Comparison of ENCODE assay signal across 8 mouse cellular contexts in the genomic region with DNA sequence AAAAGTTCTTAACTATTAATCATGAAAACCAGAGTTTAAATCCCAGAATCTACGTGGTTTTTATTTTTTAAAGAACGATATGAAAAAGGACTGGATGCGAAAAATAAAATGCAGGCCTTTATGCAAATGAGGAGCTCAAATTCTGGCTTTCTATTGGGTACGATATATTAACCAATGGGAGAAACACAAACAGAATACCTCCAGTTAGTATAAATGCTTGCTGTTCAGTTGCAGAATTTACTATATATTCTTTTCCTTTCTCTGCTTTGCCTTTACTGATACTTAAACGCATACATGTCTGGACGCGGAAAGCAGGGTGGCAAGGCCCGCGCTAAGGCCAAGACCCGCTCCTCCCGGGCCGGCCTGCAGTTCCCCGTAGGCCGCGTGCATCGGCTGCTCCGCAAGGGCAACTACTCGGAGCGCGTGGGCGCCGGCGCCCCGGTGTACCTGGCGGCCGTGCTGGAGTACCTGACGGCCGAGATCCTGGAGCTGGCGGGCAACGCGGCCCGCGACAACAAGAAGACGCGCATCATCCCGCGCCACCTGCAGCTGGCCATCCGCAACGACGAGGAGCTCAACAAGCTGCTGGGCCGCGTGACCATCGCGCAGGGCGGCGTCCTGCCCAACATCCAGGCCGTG. TPM values are rescaled to one million over a fixed set of nuclear protein-coding genes. Genes with fewer than 3 reads are reported as not detected.
A peak's percentile ranks its signal among the peaks of the same experiment; 100 is the strongest.
DNase-seq lines count a peak whose midpoint lies in the region; ATAC-seq and TF ChIP-seq lines count a peak whose summit lies in the region.
"Not testable (repeated sequence)": the region's sequence is repeated elsewhere in the genome, so short reads cannot be mapped to it uniquely, and the experiment has no call there.

Gene Hist1h2ab (plus strand): TSS at position 288 of the 639 bp plus-strand sequence.

- not testable (repeated sequence) for H3K9me3 ChIP-seq in forebrain, embryonic 16.5 days (ENCODE audit: control insufficient read depth, low read length); hindbrain, embryonic 10.5 days; lung, embryonic 14.5 days (ENCODE audit: low read depth, low read length); neural tube, embryonic 12.5 days

- peaks cover 14% of the 10 kb centered on the region for H3K4me1 ChIP-seq in forebrain, embryonic 16.5 days (replicated peaks; ENCODE audit: control insufficient read depth, insufficient read depth, low read length)
- peaks cover 36% of the 10 kb centered on the region for H3K4me1 ChIP-seq in hindbrain, embryonic 10.5 days (replicated peaks)
- peaks cover 12% of the 10 kb centered on the region for H3K4me1 ChIP-seq in lung, embryonic 14.5 days (ENCODE audit: insufficient read depth)
- H3K4me1 ChIP-seq in neural tube, embryonic 12.5 days: not testable (repeated sequence)

- H3K27me3 ChIP-seq in forebrain, embryonic 16.5 days (replicated peaks; ENCODE audit: control insufficient read depth, insufficient read depth, low read length); hindbrain, embryonic 10.5 days (ENCODE audit: insufficient read depth, poor library complexity, severe bottlenecking); lung, embryonic 14.5 days (ENCODE audit: insufficient read depth, low read length); neural tube, embryonic 12.5 days (replicated peaks): not testable (repeated sequence)

- TF ChIP-seq CTCF in lung, embryonic 14.5 days (IDR thresholded peaks at IDR 0.05; ENCODE audit: low read depth): not testable (repeated sequence)

- H3K9ac ChIP-seq in forebrain, embryonic 16.5 days (replicated peaks; ENCODE audit: low read depth, low read length): peak within 1 kb of the TSS; percentile 57
- H3K9ac ChIP-seq in lung, embryonic 14.5 days: peak within 1 kb of the TSS; percentile 56
- H3K9ac ChIP-seq in neural tube, embryonic 12.5 days: peak within 1 kb of the TSS; percentile 55; the same call in 1 of the 2 replicates

- under 1% methylated on average over 21 of the region's 47 CpGs for WGBS in forebrain, embryonic 16.5 days
- WGBS in hindbrain, embryonic 10.5 days: under 1% methylated on average over 32 of the region's 47 CpGs
- under 1% methylated on average over 27 of the region's 47 CpGs for WGBS in lung, embryonic 14.5 days
- under 1% methylated on average over 32 of the region's 47 CpGs for WGBS in neural tube, embryonic 12.5 days

- peak; percentile 50 for ATAC-seq in forebrain, embryonic 16.5 days
- ATAC-seq in lung, embryonic 14.5 days (ENCODE audit: insufficient read depth): peak; percentile 43
- ATAC-seq in neural tube, embryonic 12.5 days (ENCODE audit: low FRiP score, low read depth): peak; percentile 34

- peak within 1 kb of the TSS; percentile 96 for H3K27ac ChIP-seq in forebrain, embryonic 16.5 days (ENCODE audit: low read length)
- H3K27ac ChIP-seq in hindbrain, embryonic 10.5 days: peak within 1 kb of the TSS; percentile 97
- peak within 1 kb of the TSS; percentile 98 for H3K27ac ChIP-seq in lung, embryonic 14.5 days (ENCODE audit: low read depth)
- H3K27ac ChIP-seq in neural tube, embryonic 12.5 days: peak within 1 kb of the TSS; percentile 82

- H3K36me3 ChIP-seq in forebrain, embryonic 16.5 days (ENCODE audit: control insufficient read depth, insufficient read depth); hindbrain, embryonic 10.5 days; lung, embryonic 14.5 days (ENCODE audit: insufficient read depth); neural tube, embryonic 12.5 days: not testable (repeated sequence)

- DNase-seq in MEL-GATA-1-ER (ENCODE audit: extremely low read depth, low read depth): peak; percentile 92
- DNase-seq in cerebellum, adult 8-10 months: peak; percentile 45
- DNase-seq in hindbrain, embryonic 10.5 days (ENCODE audit: low spot score): peak; percentile 77
- peak; percentile 68 for DNase-seq in layer of hippocampus, adult 9-10 months (ENCODE audit: low spot score)
- peak; percentile 92 for DNase-seq in lung, embryonic 14.5 days
- DNase-seq in testis, postnatal 14 days (ENCODE audit: low spot score): peak; percentile 87

- H3K4me3 ChIP-seq in forebrain, embryonic 16.5 days (replicated peaks; ENCODE audit: low read length): peak within 1 kb of the TSS; percentile 51
- peak within 1 kb of the TSS; percentile 55 for H3K4me3 ChIP-seq in hindbrain, embryonic 10.5 days
- peak within 1 kb of the TSS; percentile 41 for H3K4me3 ChIP-seq in lung, embryonic 14.5 days (ENCODE audit: low read depth, low read length)
- peak within 1 kb of the TSS; percentile 35 for H3K4me3 ChIP-seq in neural tube, embryonic 12.5 days

- peak within 1 kb of the TSS; percentile 74 for H3K4me2 ChIP-seq in forebrain, embryonic 16.5 days (ENCODE audit: low read length)
- H3K4me2 ChIP-seq in lung, embryonic 14.5 days: peak within 1 kb of the TSS; percentile 64
- H3K4me2 ChIP-seq in neural tube, embryonic 12.5 days (replicated peaks): peak within 1 kb of the TSS; percentile 64

RNA-seq across cellular contexts. Expression of gene Hist1h2ab, which starts in this region (rescaled TPM):
- polyA plus RNA-seq in forebrain, embryonic 16.5 days (2015; fragmentation: Nextera tagmentation; extraction: Ambion mirVana): 14.5 and 16.2 TPM in 2 replicates
- polyA plus RNA-seq in hindbrain, embryonic 10.5 days (2016; fragmentation: Nextera tagmentation; extraction: Ambion mirVana): 45.2 and 49.3 TPM in 2 replicates
- 70.8 and 71.5 TPM in 2 replicates for polyA plus RNA-seq in lung, embryonic 14.5 days (2014; fragmentation: Nextera tagmentation; extraction: Ambion mirVana)
- 28.5 and 44.2 TPM in 2 replicates for polyA plus RNA-seq in neural tube, embryonic 12.5 days (2016; fragmentation: Nextera tagmentation; extraction: Ambion mirVana)

Comparison
In these comparisons a context has a peak if more than half of its experiments do, and no peak if none do; other contexts are left out.
1. Peak in every context shown above with its lines: DNase-seq, ATAC-seq, H3K4me3 ChIP-seq and H3K27ac ChIP-seq.